47 mouse cellular contexts compared by ENCODE assay signal in the genomic region with DNA sequence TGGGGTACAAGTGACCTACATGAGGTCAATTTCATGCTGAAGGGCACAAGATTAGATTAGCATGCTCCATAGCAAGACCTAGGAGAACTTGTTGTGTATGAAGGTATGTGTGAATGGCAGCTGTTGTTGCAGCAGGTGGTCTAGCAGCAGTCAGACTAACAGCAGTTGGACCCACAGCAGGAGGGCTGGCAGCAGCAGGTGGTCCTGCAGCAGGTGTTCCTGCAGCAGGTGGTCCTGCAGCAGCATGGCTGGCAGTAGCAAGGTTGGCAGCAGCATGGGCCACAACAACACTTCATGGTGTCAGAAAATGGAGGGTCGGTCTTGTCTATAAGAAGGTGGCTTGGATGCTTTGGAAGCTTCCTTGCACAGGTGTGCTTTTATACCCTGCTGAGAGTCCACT. TPM values are rescaled to one million over a fixed set of nuclear protein-coding genes. Genes with fewer than 3 reads are reported as not detected.
"Had no signal": no experiment of that assay in that cellular context is flagged by ENCODE, and none has a peak within 500 bp of the region (broad histone marks: within the 10 kb centered on the region; RNA-seq: fewer than 3 reads in every experiment).

No protein-coding gene starts in this region.

- DNase-seq: left cerebral cortex, postnatal 4 days; liver; liver, embryonic 13.5 days; liver, postnatal 0 days; lung, adult 18-20 months; lung, adult 2 months; lung, embryonic 14.5 days; lung, postnatal 10 days; lung, postnatal 14 days; lung, postnatal 36 days; lung, postnatal 4 days; midbrain, embryonic 14.5 days had no signal

- H3K27me3 ChIP-seq: limb, embryonic 12.5 days; limb, embryonic 13.5 days; limb, embryonic 15.5 days; liver, embryonic 12.5 days; liver, embryonic 13.5 days; liver, embryonic 15.5 days; lung, embryonic 15.5 days; megakaryocyte, embryonic 14.5 days; midbrain, embryonic 12.5 days; midbrain, embryonic 13.5 days; midbrain, embryonic 15.5 days; neural tube, embryonic 12.5 days; neural tube, embryonic 13.5 days had no signal

- H3K4me2 ChIP-seq: limb, embryonic 12.5 days; limb, embryonic 13.5 days; limb, embryonic 15.5 days; liver, embryonic 11.5 days; liver, embryonic 12.5 days; liver, embryonic 13.5 days; liver, embryonic 15.5 days; lung, embryonic 14.5 days; lung, embryonic 15.5 days; midbrain, embryonic 11.5 days; midbrain, embryonic 12.5 days; midbrain, embryonic 13.5 days; midbrain, embryonic 15.5 days; neural tube, embryonic 12.5 days; neural tube, embryonic 13.5 days had no signal

- H3K9me3 ChIP-seq: limb, embryonic 10.5 days; limb, embryonic 12.5 days; limb, embryonic 15.5 days; liver, embryonic 12.5 days; liver, embryonic 13.5 days; liver, embryonic 15.5 days; lung, embryonic 15.5 days; megakaryocyte, embryonic 14.5 days; midbrain, embryonic 12.5 days; midbrain, embryonic 13.5 days; midbrain, embryonic 15.5 days; neural tube, embryonic 12.5 days; neural tube, embryonic 13.5 days had no signal

- H3K9ac ChIP-seq: limb, embryonic 12.5 days; limb, embryonic 13.5 days; limb, embryonic 15.5 days; liver, embryonic 12.5 days; liver, embryonic 13.5 days; liver, embryonic 14.5 days; liver, embryonic 15.5 days; liver, postnatal 0 days; lung, embryonic 14.5 days; lung, embryonic 15.5 days; midbrain, embryonic 12.5 days; midbrain, embryonic 13.5 days; midbrain, embryonic 15.5 days; neural tube, embryonic 12.5 days; neural tube, embryonic 13.5 days had no signal

- ATAC-seq: liver, embryonic 12.5 days; liver, postnatal 0 days; lung, postnatal 0 days; midbrain, embryonic 13.5 days; midbrain, embryonic 15.5 days; midbrain, embryonic 16.5 days had no signal

- H3K4me1 ChIP-seq: limb, embryonic 10.5 days; limb, embryonic 12.5 days; limb, embryonic 13.5 days; limb, embryonic 15.5 days; liver, embryonic 12.5 days; liver, embryonic 13.5 days; liver, embryonic 15.5 days; lung, embryonic 15.5 days; megakaryocyte, embryonic 14.5 days; midbrain, embryonic 10.5 days; midbrain, embryonic 12.5 days; midbrain, embryonic 13.5 days; midbrain, embryonic 15.5 days; neural tube, embryonic 12.5 days; neural tube, embryonic 13.5 days had no signal

- H3K36me3 ChIP-seq: limb, embryonic 10.5 days; limb, embryonic 12.5 days; limb, embryonic 13.5 days; limb, embryonic 15.5 days; liver, embryonic 12.5 days; liver, embryonic 13.5 days; liver, embryonic 15.5 days; lung, embryonic 15.5 days; midbrain, embryonic 10.5 days; midbrain, embryonic 12.5 days; midbrain, embryonic 13.5 days; midbrain, embryonic 15.5 days; neural tube, embryonic 12.5 days; neural tube, embryonic 13.5 days had no signal

- H3K27ac ChIP-seq: limb, embryonic 10.5 days; limb, embryonic 12.5 days; limb, embryonic 13.5 days; limb, embryonic 15.5 days; liver, embryonic 12.5 days; liver, embryonic 13.5 days; liver, embryonic 14.5 days; liver, embryonic 15.5 days; lung, embryonic 15.5 days; macrophage; midbrain, embryonic 10.5 days; midbrain, embryonic 12.5 days; midbrain, embryonic 13.5 days; midbrain, embryonic 15.5 days; neural tube, embryonic 12.5 days; neural tube, embryonic 13.5 days had no signal

- H3K4me3 ChIP-seq: limb, embryonic 10.5 days; limb, embryonic 12.5 days; limb, embryonic 13.5 days; limb, embryonic 15.5 days; liver, embryonic 12.5 days; liver, embryonic 13.5 days; liver, embryonic 15.5 days; lung, embryonic 15.5 days; megakaryocyte, embryonic 14.5 days; midbrain, embryonic 10.5 days; midbrain, embryonic 12.5 days; midbrain, embryonic 13.5 days; midbrain, embryonic 15.5 days; neural tube, embryonic 12.5 days; neural tube, embryonic 13.5 days had no signal

RNA-seq across cellular contexts. Expression of a gene that starts 13.8 kb away (rescaled TPM):
- total RNA-seq: left cerebral cortex, postnatal 10 days; left cerebral cortex, postnatal 14 days; left cerebral cortex, postnatal 25 days; left cerebral cortex, postnatal 36 days; left cerebral cortex, postnatal 4 days; liver, adult 2 months; megakaryocyte progenitor cell, adult 5-6 weeks; megakaryocyte, adult 5-6 weeks; megakaryocyte-erythroid progenitor cell, adult 5-6 weeks; midbrain, postnatal 0 days; monocyte, adult 5-6 weeks had no signal
- polyA plus RNA-seq: limb, embryonic 10.5 days; limb, embryonic 11.5 days; limb, embryonic 12.5 days; limb, embryonic 13.5 days; limb, embryonic 14.5 days; limb, embryonic 15.5 days; liver, adult 2 months; liver, embryonic 11.5 days; liver, embryonic 12.5 days; liver, embryonic 13.5 days; liver, embryonic 14.5 days; liver, embryonic 15.5 days; liver, embryonic 16.5 days; liver, postnatal 0 days; lung, adult 2 months; lung, embryonic 14.5 days; lung, embryonic 15.5 days; lung, embryonic 16.5 days; lung, postnatal 0 days; macrophage; midbrain, embryonic 10.5 days; midbrain, embryonic 11.5 days; midbrain, embryonic 12.5 days; midbrain, embryonic 13.5 days; midbrain, embryonic 14.5 days; midbrain, embryonic 15.5 days; midbrain, embryonic 16.5 days; midbrain, postnatal 0 days; neural tube, embryonic 11.5 days; neural tube, embryonic 12.5 days; neural tube, embryonic 13.5 days had no signal

RNA-seq across cellular contexts. Expression of a gene that starts 21.6 kb away (rescaled TPM):
- total RNA-seq: left cerebral cortex, postnatal 10 days; left cerebral cortex, postnatal 14 days; left cerebral cortex, postnatal 25 days; left cerebral cortex, postnatal 36 days; left cerebral cortex, postnatal 4 days; liver, adult 2 months; megakaryocyte progenitor cell, adult 5-6 weeks; megakaryocyte, adult 5-6 weeks; megakaryocyte-erythroid progenitor cell, adult 5-6 weeks; midbrain, postnatal 0 days; monocyte, adult 5-6 weeks had no signal
- polyA plus RNA-seq: limb, embryonic 10.5 days; limb, embryonic 11.5 days; limb, embryonic 12.5 days; limb, embryonic 13.5 days; limb, embryonic 14.5 days; limb, embryonic 15.5 days; liver, adult 2 months; liver, embryonic 11.5 days; liver, embryonic 12.5 days; liver, embryonic 13.5 days; liver, embryonic 14.5 days; liver, embryonic 15.5 days; liver, embryonic 16.5 days; liver, postnatal 0 days; lung, adult 2 months; lung, embryonic 14.5 days; lung, embryonic 15.5 days; lung, embryonic 16.5 days; lung, postnatal 0 days; macrophage; midbrain, embryonic 10.5 days; midbrain, embryonic 11.5 days; midbrain, embryonic 12.5 days; midbrain, embryonic 13.5 days; midbrain, embryonic 14.5 days; midbrain, embryonic 15.5 days; midbrain, embryonic 16.5 days; midbrain, postnatal 0 days; neural tube, embryonic 11.5 days; neural tube, embryonic 12.5 days; neural tube, embryonic 13.5 days had no signal

RNA-seq across cellular contexts. Expression of a gene that starts 24.8 kb away (rescaled TPM):
- total RNA-seq: left cerebral cortex, postnatal 10 days; left cerebral cortex, postnatal 14 days; left cerebral cortex, postnatal 25 days; left cerebral cortex, postnatal 36 days; left cerebral cortex, postnatal 4 days; liver, adult 2 months; megakaryocyte progenitor cell, adult 5-6 weeks; megakaryocyte, adult 5-6 weeks; megakaryocyte-erythroid progenitor cell, adult 5-6 weeks; midbrain, postnatal 0 days; monocyte, adult 5-6 weeks had no signal
- polyA plus RNA-seq: limb, embryonic 10.5 days; limb, embryonic 11.5 days; limb, embryonic 12.5 days; limb, embryonic 13.5 days; limb, embryonic 14.5 days; limb, embryonic 15.5 days; liver, adult 2 months; liver, embryonic 11.5 days; liver, embryonic 12.5 days; liver, embryonic 13.5 days; liver, embryonic 14.5 days; liver, embryonic 15.5 days; liver, embryonic 16.5 days; liver, postnatal 0 days; lung, adult 2 months; lung, embryonic 14.5 days; lung, embryonic 15.5 days; lung, embryonic 16.5 days; lung, postnatal 0 days; macrophage; midbrain, embryonic 10.5 days; midbrain, embryonic 11.5 days; midbrain, embryonic 12.5 days; midbrain, embryonic 13.5 days; midbrain, embryonic 14.5 days; midbrain, embryonic 15.5 days; midbrain, embryonic 16.5 days; midbrain, postnatal 0 days; neural tube, embryonic 11.5 days; neural tube, embryonic 12.5 days; neural tube, embryonic 13.5 days had no signal

RNA-seq across cellular contexts. Expression of a gene that starts 26.1 kb away (rescaled TPM):
- total RNA-seq: left cerebral cortex, postnatal 10 days; left cerebral cortex, postnatal 14 days; left cerebral cortex, postnatal 25 days; left cerebral cortex, postnatal 36 days; left cerebral cortex, postnatal 4 days; liver, adult 2 months; megakaryocyte progenitor cell, adult 5-6 weeks; megakaryocyte, adult 5-6 weeks; megakaryocyte-erythroid progenitor cell, adult 5-6 weeks; midbrain, postnatal 0 days; monocyte, adult 5-6 weeks had no signal
- polyA plus RNA-seq: limb, embryonic 10.5 days; limb, embryonic 11.5 days; limb, embryonic 12.5 days; limb, embryonic 13.5 days; limb, embryonic 14.5 days; limb, embryonic 15.5 days; liver, adult 2 months; liver, embryonic 11.5 days; liver, embryonic 12.5 days; liver, embryonic 13.5 days; liver, embryonic 14.5 days; liver, embryonic 15.5 days; liver, embryonic 16.5 days; liver, postnatal 0 days; lung, adult 2 months; lung, embryonic 14.5 days; lung, embryonic 15.5 days; lung, embryonic 16.5 days; lung, postnatal 0 days; macrophage; midbrain, embryonic 10.5 days; midbrain, embryonic 11.5 days; midbrain, embryonic 12.5 days; midbrain, embryonic 13.5 days; midbrain, embryonic 14.5 days; midbrain, embryonic 15.5 days; midbrain, embryonic 16.5 days; midbrain, postnatal 0 days; neural tube, embryonic 11.5 days; neural tube, embryonic 12.5 days; neural tube, embryonic 13.5 days had no signal

RNA-seq across cellular contexts. Expression of a gene that starts 34.4 kb away (rescaled TPM):
- total RNA-seq: left cerebral cortex, postnatal 10 days; left cerebral cortex, postnatal 14 days; left cerebral cortex, postnatal 25 days; left cerebral cortex, postnatal 36 days; left cerebral cortex, postnatal 4 days; liver, adult 2 months; megakaryocyte progenitor cell, adult 5-6 weeks; megakaryocyte, adult 5-6 weeks; megakaryocyte-erythroid progenitor cell, adult 5-6 weeks; midbrain, postnatal 0 days; monocyte, adult 5-6 weeks had no signal
- polyA plus RNA-seq: limb, embryonic 10.5 days; limb, embryonic 11.5 days; limb, embryonic 12.5 days; limb, embryonic 13.5 days; limb, embryonic 14.5 days; limb, embryonic 15.5 days; liver, adult 2 months; liver, embryonic 11.5 days; liver, embryonic 12.5 days; liver, embryonic 13.5 days; liver, embryonic 14.5 days; liver, embryonic 15.5 days; liver, embryonic 16.5 days; liver, postnatal 0 days; lung, adult 2 months; lung, embryonic 14.5 days; lung, embryonic 15.5 days; lung, embryonic 16.5 days; lung, postnatal 0 days; macrophage; midbrain, embryonic 10.5 days; midbrain, embryonic 11.5 days; midbrain, embryonic 12.5 days; midbrain, embryonic 13.5 days; midbrain, embryonic 14.5 days; midbrain, embryonic 15.5 days; midbrain, embryonic 16.5 days; midbrain, postnatal 0 days; neural tube, embryonic 11.5 days; neural tube, embryonic 12.5 days; neural tube, embryonic 13.5 days had no signal
